Mouse (Mus musculus): Measurements from ENCODE around the gene Nell2.

GRCm38 (mm10) chr15:95236509-95236908 lies 291.9 kb downstream of the Nell2 start:
- no peak for TF ChIP-seq MYOG (IDR thresholded peaks at IDR 0.05; ENCODE audit: control insufficient read depth in 1 of 3, insufficient read depth in 1 of 3, insufficient read length in 2 of 3, low read depth in 2 of 3)
- TF ChIP-seq USF1 (IDR thresholded peaks at IDR 0.05; ENCODE audit: low read depth): no peak
- no peak for TF ChIP-seq MAX (IDR thresholded peaks at IDR 0.05; ENCODE audit: low read depth)
- TF ChIP-seq POLR2AphosphoS2 (IDR thresholded peaks at IDR 0.05; ENCODE audit: insufficient read length, low read depth): no peak
- no peak for TF ChIP-seq POLR2A (IDR thresholded peaks at IDR 0.05; ENCODE audit: insufficient read length, low read depth)
